Mouse (Mus musculus): ENCODE measurements around the gene Ttf1.

Ttf1 gene

DNA sequence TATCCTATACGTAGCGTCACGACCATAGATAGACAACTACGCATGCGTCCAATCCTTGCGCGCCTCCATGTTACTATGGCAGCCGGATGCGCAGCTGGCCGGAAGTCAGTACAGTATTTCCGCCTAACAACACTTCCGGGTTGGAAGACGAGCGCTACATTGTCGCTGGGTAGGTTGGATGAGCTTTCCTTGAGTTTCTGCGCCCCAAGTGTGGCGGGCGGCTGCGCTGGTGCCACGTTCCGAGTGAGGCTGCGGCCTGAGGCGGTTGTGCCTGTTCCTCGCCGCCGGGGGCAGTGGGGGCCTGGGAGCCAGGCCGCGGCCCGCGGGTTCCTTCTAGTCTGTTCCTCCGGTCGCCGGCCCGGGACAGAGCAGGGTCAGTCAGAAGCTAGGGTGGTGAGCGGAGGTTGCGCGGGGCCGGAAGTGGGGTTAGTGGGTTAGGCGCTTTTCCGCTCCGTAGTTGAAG lies at the start of gene Ttf1:
Gene Ttf1, plus strand, starts transcription at position 128 of the 463 bp plus-strand sequence.
- peak; percentile 72 for DNase-seq (ENCODE audit: low spot score)

DNA sequence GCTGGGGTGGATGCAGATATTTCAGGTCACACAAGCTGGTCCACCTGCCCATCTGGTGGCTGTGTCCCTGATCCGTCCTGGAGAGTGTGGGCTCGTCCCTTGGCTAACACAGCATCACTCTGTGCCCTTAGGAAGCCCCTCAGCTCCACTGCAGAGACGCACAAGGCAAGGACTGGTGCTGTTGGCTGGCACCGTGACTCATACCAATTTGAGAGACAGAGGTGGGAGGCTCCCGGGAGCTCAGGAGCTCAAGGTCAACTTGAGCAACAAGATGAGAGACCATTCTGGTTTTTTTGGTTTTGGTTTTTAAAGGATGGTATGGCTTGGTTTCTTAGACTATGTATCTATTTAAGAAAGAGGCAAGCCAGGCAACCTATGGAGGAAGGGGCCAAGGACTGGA lies 47.5 kb upstream of the Ttf1 start:
- DNase-seq (ENCODE audit: low spot score), result no peak

DNA sequence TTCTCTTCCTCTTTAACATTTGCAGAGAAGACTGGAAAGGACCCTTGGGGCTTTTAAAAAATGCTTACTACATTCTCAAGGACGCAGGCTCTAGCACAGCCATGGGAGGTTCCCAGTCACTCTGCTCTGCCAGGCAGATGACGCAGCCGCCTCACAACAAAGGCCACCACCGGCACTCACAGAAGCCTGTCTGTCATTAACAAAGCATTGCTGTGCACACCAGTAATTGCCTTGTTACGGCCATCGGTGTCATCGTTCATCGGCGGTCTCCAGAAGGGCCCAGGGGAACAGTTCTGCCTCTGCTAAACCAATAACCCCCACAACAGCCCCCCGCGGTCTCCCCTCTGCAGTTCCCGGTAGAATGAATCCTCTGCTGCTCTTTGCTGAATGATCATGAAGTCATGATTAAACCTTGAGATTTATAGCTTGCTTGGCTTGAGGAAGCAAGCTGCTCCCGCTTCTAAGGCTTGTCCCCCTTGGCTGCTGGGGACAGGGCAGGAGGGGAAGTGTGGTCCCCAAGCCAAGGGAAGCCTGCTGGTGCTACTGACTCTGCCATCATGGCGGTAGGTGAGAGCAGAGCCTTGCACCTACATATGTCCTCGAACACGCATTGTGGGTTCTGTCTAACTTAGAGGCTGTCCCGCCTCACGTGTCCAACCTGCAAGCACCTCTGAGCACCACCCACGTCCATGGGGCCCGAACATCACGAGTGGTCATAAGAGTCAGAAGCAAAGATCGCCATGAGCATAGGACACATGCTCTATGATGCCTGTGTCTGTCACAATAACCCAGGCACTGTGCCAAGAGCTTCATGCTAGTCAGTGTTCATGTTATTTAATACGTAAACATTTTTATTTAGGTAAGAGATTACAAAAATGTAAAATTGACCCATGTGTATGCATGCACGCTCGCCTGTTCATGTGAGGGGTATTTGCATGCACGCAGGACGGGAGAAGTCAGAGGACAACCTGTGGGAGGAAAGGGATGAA lies 43.2 kb upstream of the Ttf1 start:
- no peak for DNase-seq (ENCODE audit: low spot score)

GRCm38 (mm10) chr2:29018680-29019079 lies 41.4 kb upstream of the Ttf1 start:
- DNase-seq (ENCODE audit: low spot score), result no peak

DNA sequence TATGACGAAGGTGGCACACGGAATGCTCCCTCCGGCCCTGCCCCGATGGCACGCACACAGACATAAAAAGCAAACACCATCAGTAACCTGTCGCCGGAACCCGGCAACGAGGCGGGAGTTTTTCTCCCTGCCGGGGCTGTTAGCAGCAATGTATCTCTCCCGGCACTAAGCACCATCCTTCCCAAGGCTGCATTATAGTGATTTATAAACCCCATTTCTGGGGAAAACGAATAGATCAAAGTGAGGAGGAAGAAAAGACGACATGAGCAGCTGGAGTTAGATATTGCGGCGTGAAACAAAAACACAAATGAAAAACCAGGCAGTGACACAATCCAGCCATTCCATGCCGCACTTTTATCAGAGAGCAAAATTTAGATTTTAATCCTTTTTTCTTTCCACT lies 39.0 kb upstream of the Ttf1 start:
- DNase-seq (ENCODE audit: low spot score), result no peak

GRCm38 (mm10) chr2:29023001-29023400 lies 37.1 kb upstream of the Ttf1 start:
- no peak for DNase-seq (ENCODE audit: low spot score)

- DNase-seq (ENCODE audit: low spot score), result no peak
Observed at GRCm38 (mm10) chr2:29025284-29025683, 34.8 kb upstream of the Ttf1 start.

- DNase-seq (ENCODE audit: low spot score), result no peak
Observed at GRCm38 (mm10) chr2:29030048-29030734, 29.9 kb upstream of the Ttf1 start.

GRCm38 (mm10) chr2:29031951-29032350 lies 28.1 kb upstream of the Ttf1 start:
- DNase-seq (ENCODE audit: low spot score), result no peak

GRCm38 (mm10) chr2:29034542-29035475 lies 25.3 kb upstream of the Ttf1 start:
- no peak for DNase-seq (ENCODE audit: low spot score)

DNA sequence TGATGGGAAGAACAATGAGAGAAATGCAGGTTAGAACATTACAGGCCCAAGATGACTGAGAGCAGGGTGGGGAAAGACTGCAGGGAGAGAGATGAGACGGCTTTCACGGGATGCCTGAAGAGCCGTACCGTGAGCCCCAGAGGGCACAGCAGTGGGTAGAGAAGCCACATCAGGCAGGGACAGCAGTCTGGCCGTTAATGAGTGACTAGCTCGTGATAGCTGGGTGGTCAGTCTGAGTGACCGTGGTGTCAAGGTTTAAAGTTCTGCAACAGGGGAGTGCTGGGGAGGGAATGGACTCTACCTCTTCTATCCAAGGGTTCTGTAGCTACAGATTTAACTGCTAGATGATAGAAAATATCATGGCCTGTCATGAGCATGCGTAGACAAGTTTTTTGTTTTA lies 24.4 kb upstream of the Ttf1 start:
- DNase-seq (ENCODE audit: low spot score), result no peak

- DNase-seq (ENCODE audit: low spot score), result no peak
Observed at GRCm38 (mm10) chr2:29039741-29040140, 20.3 kb upstream of the Ttf1 start.

- no peak for DNase-seq (ENCODE audit: low spot score)
Observed at GRCm38 (mm10) chr2:29040594-29041476, 19.2 kb upstream of the Ttf1 start.

DNA sequence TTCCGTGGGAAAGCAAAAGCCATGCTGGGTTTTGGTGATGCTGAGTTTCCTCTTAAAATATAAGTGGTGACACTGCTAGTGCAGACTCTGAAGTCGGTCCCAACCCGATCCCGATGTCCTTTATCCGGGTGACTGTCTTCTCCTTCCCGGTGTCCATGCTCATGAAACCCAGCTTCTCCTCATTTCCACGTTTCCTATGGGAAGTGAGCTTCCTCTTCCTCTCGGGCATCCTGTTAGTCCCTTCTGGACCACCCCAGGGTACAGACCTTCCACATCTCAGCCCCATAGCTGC lies 18.6 kb upstream of the Ttf1 start:
- no peak for DNase-seq (ENCODE audit: low spot score)

GRCm38 (mm10) chr2:29042124-29042523 lies 17.9 kb upstream of the Ttf1 start:
- DNase-seq (ENCODE audit: low spot score), result no peak

GRCm38 (mm10) chr2:29046151-29046550 lies 13.9 kb upstream of the Ttf1 start:
- no peak for DNase-seq (ENCODE audit: low spot score)

DNA sequence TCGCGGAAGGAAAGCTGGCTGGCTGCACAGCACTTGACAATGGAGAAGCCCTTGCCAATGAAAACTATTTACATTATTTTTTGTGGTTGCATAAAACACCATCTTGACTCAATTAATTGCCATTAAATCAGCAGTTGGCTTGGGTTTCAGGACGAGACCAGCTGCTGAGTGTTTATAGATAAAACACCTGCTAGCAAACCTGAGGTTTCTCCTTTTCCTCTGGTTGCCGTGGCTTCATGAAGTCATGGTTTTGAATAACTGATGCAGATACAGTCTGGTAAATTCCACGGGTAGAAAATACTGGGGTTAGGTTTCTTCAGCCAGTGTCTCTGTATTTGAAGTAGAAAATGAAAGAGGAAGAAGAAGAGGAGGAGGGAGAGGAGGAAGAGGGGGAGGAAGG lies 8.1 kb upstream of the Ttf1 start:
- DNase-seq (ENCODE audit: low spot score), result no peak

DNA sequence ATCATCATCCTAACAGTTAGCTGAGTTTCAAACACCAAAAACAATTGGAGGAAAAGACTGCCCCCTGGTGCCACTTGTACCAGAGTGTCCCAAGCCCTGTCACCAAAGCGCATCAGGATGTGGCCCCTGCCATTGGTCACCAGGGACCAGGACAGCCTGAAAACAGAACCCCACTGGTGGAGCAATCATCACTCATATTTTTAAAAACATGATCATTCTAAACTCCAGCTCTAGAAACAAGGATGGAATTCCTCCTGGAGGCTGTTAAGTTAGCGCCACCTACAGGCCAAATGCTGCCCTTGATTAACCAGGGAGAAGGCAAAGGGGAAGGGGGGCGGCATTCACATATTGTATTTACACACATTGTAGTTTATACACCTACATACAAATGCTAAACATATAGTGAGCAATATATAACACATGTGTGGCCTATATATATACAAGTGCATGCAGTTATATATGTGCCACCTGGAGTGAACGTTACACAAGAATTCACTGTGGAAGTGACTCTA lies 7.1 kb upstream of the Ttf1 start:
- peak; percentile 12 for DNase-seq (ENCODE audit: low spot score)

- peak; percentile 27 for DNase-seq (ENCODE audit: low spot score)
Observed at GRCm38 (mm10) chr2:29053802-29054544, 6.1 kb upstream of the Ttf1 start.

GRCm38 (mm10) chr2:29054545-29054935 lies 5.5 kb upstream of the Ttf1 start:
- no peak for DNase-seq (ENCODE audit: low spot score)
